In genomic region chr2:32058716-32059115, GRCm38 (mm10) we compare ENCODE assay signal across 17 mouse cellular contexts. TPM values are rescaled to one million over a fixed set of nuclear protein-coding genes. Genes with fewer than 3 reads are reported as not detected.
DNase-seq lines count a peak whose midpoint lies in the region; ATAC-seq and TF ChIP-seq lines count a peak whose summit lies in the region.
"Had no signal": no experiment of that assay in that cellular context is flagged by ENCODE, and none has a peak within 500 bp of the region (broad histone marks: within the 10 kb centered on the region; RNA-seq: fewer than 3 reads in every experiment).

No protein-coding gene starts in this region.

- H3K9me3 ChIP-seq in heart, embryonic 10.5 days = no peaks in the 10 kb centered on the region
- no peaks in the 10 kb centered on the region for H3K9me3 ChIP-seq in heart, embryonic 15.5 days (replicated peaks)
- H3K9me3 ChIP-seq: embryonic facial prominence, embryonic 10.5 days; forebrain, embryonic 13.5 days; G1E; hindbrain, embryonic 15.5 days had no signal

- peaks cover 89% of the 10 kb centered on the region for H3K4me1 ChIP-seq in heart, embryonic 10.5 days
- peaks cover 84% of the 10 kb centered on the region for H3K4me1 ChIP-seq in heart, embryonic 15.5 days (replicated peaks)
- H3K4me1 ChIP-seq in heart, adult 2 months (ENCODE audit: control insufficient read depth, insufficient read depth, low read length) = peaks cover 8% of the 10 kb centered on the region; the same call in 1 of the 2 replicates
- H3K4me1 ChIP-seq in spleen, adult 2 months (ENCODE audit: control insufficient read depth, insufficient read depth, insufficient read length) = peaks cover 33% of the 10 kb centered on the region; the same call in 1 of the 2 replicates
- H3K4me1 ChIP-seq: forebrain, embryonic 13.5 days; hindbrain, embryonic 15.5 days had no signal

- no peak for TF ChIP-seq EP300 in heart, adult 2 months (IDR thresholded peaks at IDR 0.05; ENCODE audit: insufficient read depth, low read depth, low read length)

- no peak overlapping the region for H3K4me2 ChIP-seq in heart, embryonic 15.5 days
- H3K4me2 ChIP-seq: forebrain, embryonic 13.5 days; hindbrain, embryonic 15.5 days had no signal

- TF ChIP-seq CTCF in heart, adult 2 months (IDR thresholded peaks at IDR 0.05) = no peak
- TF ChIP-seq CTCF in spleen, adult 2 months (IDR thresholded peaks at IDR 0.05; ENCODE audit: extremely low read depth, insufficient read depth, insufficient read length, insufficient replicate concordance) = no peak

- H3K36me3 ChIP-seq in heart, embryonic 10.5 days = peaks cover 3% of the 10 kb centered on the region; the same call in 1 of the 2 replicates
- H3K36me3 ChIP-seq in heart, embryonic 15.5 days = no peaks in the 10 kb centered on the region
- H3K36me3 ChIP-seq in heart, adult 2 months (ENCODE audit: control insufficient read depth, insufficient read depth, low read length) = no peaks in the 10 kb centered on the region
- H3K36me3 ChIP-seq in spleen, adult 2 months (ENCODE audit: control insufficient read depth, insufficient read depth, low read length) = no peaks in the 10 kb centered on the region

- ATAC-seq in heart, embryonic 15.5 days (replicated peaks; ENCODE audit: insufficient number of reproducible peaks, insufficient read depth, low FRiP score, low read depth) = no peak
- ATAC-seq: forebrain, embryonic 13.5 days; forebrain, postnatal 0 days; intestine, embryonic 16.5 days had no signal

- H3K27me3 ChIP-seq in heart, embryonic 10.5 days (ENCODE audit: insufficient read depth, poor library complexity, severe bottlenecking) = no peaks in the 10 kb centered on the region
- H3K27me3 ChIP-seq in heart, embryonic 15.5 days = no peaks in the 10 kb centered on the region
- no peaks in the 10 kb centered on the region for H3K27me3 ChIP-seq in heart, adult 2 months (ENCODE audit: control insufficient read depth, insufficient read depth, low read length)
- no peaks in the 10 kb centered on the region for H3K27me3 ChIP-seq in spleen, adult 2 months (ENCODE audit: control insufficient read depth, insufficient read depth, low read length)
- H3K27me3 ChIP-seq: forebrain, embryonic 13.5 days; hindbrain, embryonic 15.5 days had no signal

- no peak for DNase-seq in heart, embryonic 10.5 days (ENCODE audit: low spot score)
- no peak for DNase-seq in heart, adult 18-20 months
- DNase-seq in heart, adult 2 months = no peak
- no peak for DNase-seq in spleen, adult 2 months (ENCODE audit: low read depth in 1 of 2, low spot score in 2 of 2)
- no peak for DNase-seq in spleen, adult 12 weeks (ENCODE audit: low spot score)
- DNase-seq: adrenal gland, adult 8-10 months; adrenal gland, postnatal 36 days; cerebellum, adult 2 months; cerebellum, postnatal 10 days; forebrain, postnatal 0 days; gastrocnemius, postnatal 14 days had no signal

- H3K4me3 ChIP-seq in heart, embryonic 10.5 days = no peak overlapping the region
- H3K4me3 ChIP-seq in heart, embryonic 15.5 days = no peak overlapping the region
- H3K4me3 ChIP-seq in heart, adult 2 months = no peak overlapping the region
- no peak overlapping the region for H3K4me3 ChIP-seq in spleen, adult 2 months (ENCODE audit: extremely low read depth, insufficient read depth, insufficient read length)
- H3K4me3 ChIP-seq: embryonic facial prominence, embryonic 10.5 days; forebrain, embryonic 13.5 days; hindbrain, embryonic 15.5 days had no signal

- intact Hi-C loops in heart, adult 2 months (cut with DNase I) = no loop called here

- 35% methylated on average over 5 of the region's 5 CpGs for WGBS in heart, embryonic 10.5 days
- WGBS in heart, embryonic 15.5 days = 48% methylated on average over 5 of the region's 5 CpGs
- 64% methylated on average over 5 of the region's 5 CpGs for WGBS in heart, adult 2 months
- 70% methylated on average over 5 of the region's 5 CpGs for WGBS in spleen, adult 2 months

- TF ChIP-seq POLR2A in heart, adult 2 months (IDR thresholded peaks at IDR 0.05; ENCODE audit: insufficient read depth, low read depth, low read length) = no peak
- no peak for TF ChIP-seq POLR2A in spleen, adult 2 months (IDR thresholded peaks at IDR 0.05; ENCODE audit: low read depth, low read length)

- H3K9ac ChIP-seq in heart, embryonic 15.5 days = no peak overlapping the region
- H3K9ac ChIP-seq in heart, adult 2 months (ENCODE audit: low read depth, low read length) = no peak overlapping the region
- H3K9ac ChIP-seq: forebrain, embryonic 13.5 days; forebrain, postnatal 0 days; hindbrain, embryonic 15.5 days had no signal

- H3K27ac ChIP-seq in heart, embryonic 10.5 days = peak overlapping the region; percentile 88; the same call in 1 of the 2 replicates
- peak overlapping the region; percentile 26 for H3K27ac ChIP-seq in heart, embryonic 15.5 days
- no peak overlapping the region for H3K27ac ChIP-seq in heart, adult 2 months
- H3K27ac ChIP-seq in spleen, adult 2 months (ENCODE audit: insufficient read depth, low read length) = peak overlapping the region; percentile 84; the same call in 1 of the 2 replicates
- H3K27ac ChIP-seq: embryonic facial prominence, embryonic 10.5 days; forebrain, embryonic 13.5 days; hindbrain, embryonic 15.5 days had no signal

- no peaks in the 10 kb centered on the region for H3K79me2 ChIP-seq in heart, adult 2 months (replicated peaks; ENCODE audit: control insufficient read depth, insufficient read depth, low read length)

RNA-seq across cellular contexts. Expression of gene Fam78a, which starts 25.9 kb away (rescaled TPM):
- polyA plus RNA-seq in heart, embryonic 10.5 days (2016; fragmentation: Nextera tagmentation; extraction: Ambion mirVana) = 37.7 and 60.1 TPM in 2 replicates
- 10 to 100 TPM; 15.0 to 23.0 TPM for total RNA-seq in heart, adult 18-20 months (2021)
- 26.7 and 29.1 TPM in 2 replicates for polyA plus RNA-seq in heart, embryonic 15.5 days (2015; fragmentation: Nextera tagmentation; extraction: Ambion mirVana)
- 10 to 100 TPM; 15.9 to 19.1 TPM for total RNA-seq in heart, adult 2 months (2021)
- 18.7 and 24.9 TPM in 2 replicates for polyA plus RNA-seq in heart, adult 2 months (2012; rRNA removed)
- polyA plus RNA-seq in spleen, adult 2 months (2012; rRNA removed) = 33.1 and 48.3 TPM in 2 replicates

RNA-seq across cellular contexts. Expression of gene Plpp7, which starts 36.6 kb away (rescaled TPM):
- polyA plus RNA-seq in heart, embryonic 10.5 days (2016; fragmentation: Nextera tagmentation; extraction: Ambion mirVana) = 10.9 and 12.9 TPM in 2 replicates
- 10 to 100 TPM; 27.3 to 38.3 TPM for total RNA-seq in heart, adult 18-20 months (2021)
- polyA plus RNA-seq in heart, embryonic 15.5 days (2015; fragmentation: Nextera tagmentation; extraction: Ambion mirVana) = 15.9 and 16.1 TPM in 2 replicates
- 10 to 100 TPM; 33.6 to 33.8 TPM for total RNA-seq in heart, adult 2 months (2021)
- polyA plus RNA-seq in heart, adult 2 months (2012; rRNA removed) = 56.3 and 62.1 TPM in 2 replicates
- 2.6 and 4.6 TPM in 2 replicates for polyA plus RNA-seq in spleen, adult 2 months (2012; rRNA removed)
